Mouse (Mus musculus) CH12.LX (cell line): Measurements from ENCODE around the gene Efna3. TPM values are rescaled to one million over a fixed set of nuclear protein-coding genes. Genes with fewer than 3 reads are reported as not detected.

Experiments
- DNase-seq: peaks from one replicate; pipeline ENCODE4 v3.0.0-alpha.2; 2013; ENCODE audit errors: extremely low read depth
- H3K27ac ChIP-seq: 2 replicates; pipeline ENCODE4 v1.5.1; 2012; ENCODE audit warnings: low read depth, mild to moderate bottlenecking, control low read depth, moderate library complexity; ENCODE audit not compliant: insufficient read depth
- H3K27me3 ChIP-seq: replicated peaks from 2 replicates; pipeline ENCODE3; 2012; ENCODE audit warnings: inconsistent platforms
- H3K36me3 ChIP-seq, 2 experiments: replicated peaks in 1 of 2; 2 replicates each; pipeline versions ENCODE3 to v1.6.1; 2012; ENCODE audit warnings: inconsistent platforms in 1 of 2, low read length in 1 of 2, mild to moderate bottlenecking in 1 of 2, mixed read lengths in 1 of 2, moderate library complexity in 1 of 2; ENCODE audit not compliant: control insufficient read depth in 1 of 2, insufficient read depth in 1 of 2
- H3K4me1 ChIP-seq, 2 experiments: 2 replicates each; pipeline ENCODE4 v1.6.1; 2012; ENCODE audit warnings: inconsistent platforms in 1 of 2, moderate library complexity in 1 of 2; ENCODE audit not compliant: insufficient read depth in 2 of 2, control insufficient read depth in 1 of 2
- H3K4me2 ChIP-seq: 2 replicates; pipeline ENCODE4 v1.6.1; 2012; ENCODE audit warnings: low read depth, mild to moderate bottlenecking, control low read depth; ENCODE audit not compliant: poor library complexity, insufficient read depth, severe bottlenecking
- H3K4me3 ChIP-seq, 3 experiments: fragments of 150-350 bp in 1 of 3; sonication (generic) in 1 of 3; replicated peaks in 1 of 3; 2 replicates each; pipeline versions ENCODE3 to v1.5.1; 2011 to 2012; ENCODE audit warnings: low read depth in 2 of 3, low read length in 2 of 3, mild to moderate bottlenecking in 2 of 3, moderate library complexity in 2 of 3, control low read depth in 1 of 3, improper control_type of control experiment in 1 of 3, inconsistent platforms in 1 of 3, mixed read lengths in 1 of 3; ENCODE audit not compliant: poor library complexity in 1 of 3
- H3K79me2 ChIP-seq: replicated peaks from 2 replicates; pipeline ENCODE4 v1.6.1; 2012; ENCODE audit warnings: mild to moderate bottlenecking, moderate library complexity; ENCODE audit not compliant: control insufficient read depth, poor library complexity, insufficient read depth, severe bottlenecking; ENCODE audit errors: extremely low read depth
- H3K9ac ChIP-seq: 2 replicates; pipeline ENCODE4 v1.6.1; 2012; ENCODE audit warnings: low read depth, mild to moderate bottlenecking, control low read depth, moderate library complexity; ENCODE audit not compliant: insufficient read depth
- H3K9me3 ChIP-seq: replicated peaks from 2 replicates; pipeline ENCODE3; 2012; ENCODE audit warnings: low read length, inconsistent platforms, mixed read lengths
- BHLHE40 ChIP-seq: IDR thresholded peaks from 2 replicates; pipeline ENCODE4 v1.6.1; 2011; ENCODE audit warnings: mild to moderate bottlenecking, low read depth, low read length, improper control_type of control experiment
- CHD2 ChIP-seq: IDR thresholded peaks from 2 replicates; pipeline ENCODE4 v1.6.1; 2011; ENCODE audit warnings: low read length, improper control_type of control experiment
- CTCF ChIP-seq, 2 experiments: IDR thresholded peaks in 1 of 2; conservative IDR thresholded peaks in 1 of 2; 2 replicates each; pipeline ENCODE4 v1.5.1; 2011 to 2012; ENCODE audit warnings: low read depth in 2 of 2, low read length in 2 of 2, improper control_type of control experiment in 1 of 2, inconsistent platforms in 1 of 2, mild to moderate bottlenecking in 1 of 2, moderate library complexity in 1 of 2
- E2F4 ChIP-seq: IDR thresholded peaks from 2 replicates; pipeline ENCODE4 v1.6.1; 2011; ENCODE audit warnings: low read depth, low read length, improper control_type of control experiment; ENCODE audit not compliant: insufficient replicate concordance
- ELF1 ChIP-seq: IDR thresholded peaks from 2 replicates; pipeline ENCODE4 v1.6.1; 2014; ENCODE audit warnings: low read depth, mild to moderate bottlenecking, inconsistent platforms, low read length, improper control_type of control experiment
- ETS1 ChIP-seq: conservative IDR thresholded peaks from 2 replicates; pipeline ENCODE4 v1.6.1; 2012; ENCODE audit warnings: low read depth, mild to moderate bottlenecking, inconsistent platforms, low read length, improper control_type of control experiment, moderate library complexity
- HCFC1 ChIP-seq: IDR thresholded peaks from 2 replicates; pipeline ENCODE4 v1.6.1; 2012; ENCODE audit warnings: low read depth, mild to moderate bottlenecking, inconsistent platforms, low read length, improper control_type of control experiment
- IRF4 ChIP-seq: IDR thresholded peaks from 2 replicates; pipeline ENCODE4 v1.6.1; 2014; ENCODE audit warnings: low read depth, mild to moderate bottlenecking, inconsistent platforms, low read length, improper control_type of control experiment
- JUN ChIP-seq: IDR thresholded peaks from 2 replicates; pipeline ENCODE4 v1.6.1; 2011; ENCODE audit warnings: low read depth, mild to moderate bottlenecking, low read length, improper control_type of control experiment, moderate library complexity; ENCODE audit not compliant: insufficient read depth
- JUND ChIP-seq: conservative IDR thresholded peaks from 2 replicates; pipeline ENCODE4 v1.6.1; 2011; ENCODE audit warnings: low read depth, low read length, improper control_type of control experiment
- KAT2A ChIP-seq: IDR thresholded peaks from 2 replicates; pipeline ENCODE4 v1.6.1; 2012; ENCODE audit warnings: low read length, improper control_type of control experiment, inconsistent platforms; ENCODE audit not compliant: insufficient replicate concordance
- MAZ ChIP-seq: IDR thresholded peaks from 2 replicates; pipeline ENCODE4 v1.6.1; 2012; ENCODE audit warnings: low read depth, mild to moderate bottlenecking, inconsistent platforms, low read length, improper control_type of control experiment, moderate library complexity
- MEF2A ChIP-seq: IDR thresholded peaks from 2 replicates; pipeline ENCODE4 v1.6.1; 2014; ENCODE audit warnings: low read depth, mild to moderate bottlenecking, inconsistent platforms, low read length, improper control_type of control experiment, borderline replicate concordance
- MXI1 ChIP-seq: IDR thresholded peaks from 2 replicates; pipeline ENCODE4 v1.6.1; 2011; ENCODE audit warnings: mild to moderate bottlenecking, low read depth, low read length, improper control_type of control experiment
- NELFE ChIP-seq: IDR thresholded peaks from 2 replicates; pipeline ENCODE4 v1.6.1; 2011; ENCODE audit warnings: low read depth, low read length, improper control_type of control experiment
- PAX5 ChIP-seq: IDR thresholded peaks from 2 replicates; pipeline ENCODE4 v1.6.1; 2012; ENCODE audit warnings: low read length, inconsistent platforms, mixed read lengths
- RAD21 ChIP-seq: IDR thresholded peaks from 2 replicates; pipeline ENCODE4 v1.6.1; 2011; ENCODE audit warnings: low read depth, mild to moderate bottlenecking, low read length, improper control_type of control experiment, moderate library complexity
- SIN3A ChIP-seq: IDR thresholded peaks from 2 replicates; pipeline ENCODE4 v1.6.1; 2012; ENCODE audit warnings: low read length, improper control_type of control experiment, inconsistent platforms
- SMC3 ChIP-seq: IDR thresholded peaks from 2 replicates; pipeline ENCODE4 v1.6.1; 2011; ENCODE audit warnings: low read depth, low read length, improper control_type of control experiment
- USF2 ChIP-seq: conservative IDR thresholded peaks from 2 replicates; pipeline ENCODE4 v1.6.1; 2011; ENCODE audit warnings: low read depth, low read length, improper control_type of control experiment
- ZC3H11A ChIP-seq: IDR thresholded peaks from 2 replicates; pipeline ENCODE4 v1.6.1; 2012; ENCODE audit warnings: low read depth, mild to moderate bottlenecking, inconsistent platforms, low read length, improper control_type of control experiment
- ZMIZ1 ChIP-seq: IDR thresholded peaks from 2 replicates; pipeline ENCODE4 v1.6.1; 2012; ENCODE audit warnings: low read depth, mild to moderate bottlenecking, inconsistent platforms, low read length, improper control_type of control experiment
- ZNF384 ChIP-seq: IDR thresholded peaks from 2 replicates; pipeline ENCODE4 v1.6.1; 2012; ENCODE audit warnings: low read depth, low read length, improper control_type of control experiment, inconsistent platforms
- dilution Hi-C: fragments of 300-500 bp; cut with MboI; formaldehyde crosslinking; loops from 2 replicates; pipeline ENCODE4 v1.14.3; 2020; ENCODE audit warnings: low sequenced_read_pairs; ENCODE audit not compliant: extremely low pct_unique_long_range_greater_than_20kb, extremely low pct_ligation_motif_present
- in situ Hi-C: fragments of 300-500 bp; cut with MboI; formaldehyde crosslinking; loops from 3 replicates; pipeline ENCODE4 v1.14.3; 2019; ENCODE audit warnings: low sequenced_read_pairs, low pct_ligation_motif_present, low pct_unique_long_range_greater_than_20kb, mixed read lengths
- polyA plus RNA-seq: library from polyadenylated mRNA; unstranded; fragments of >175 nt; gene quantifications from 2 replicates; pipeline ENCODE4 v1.2.1, GENCODE M21; 2012; ENCODE audit warnings: low read depth; ENCODE audit not compliant: insufficient read length
- total RNA-seq, 2 experiments: library from RNA; depleted of rRNA; stranded (reverse); fragments of 300-350 nt in 1 of 2; fragments of >200 nt in 1 of 2; gene quantifications; 2 replicates each; pipeline ENCODE4 v1.2.3; 2012 to 2014

Efna3 gene
- total and polyA plus RNA-seq, 3 experiments: 0.09 to 0.13 TPM; not detected in 1

GRCm38 (mm10) chr3:89287286-89287685, 35.5 kb downstream of the Efna3 start:
- dilution Hi-C loops: no loop called here
- Histone ChIP-seq H3K4me2 (no peak overlapping the region), H3K36me3 (no peaks in the 10 kb centered on the region), H3K9ac (no peak overlapping the region), H3K27ac (no peak overlapping the region), H3K9me3 (no peaks in the 10 kb centered on the region), H3K4me3 (no peak overlapping the region), H3K79me2 (no peaks in the 10 kb centered on the region), H3K4me1 (peaks cover 12 to 37% of the 10 kb centered on the region in 2 experiments), H3K27me3 (no peaks in the 10 kb centered on the region)
- no peak for TF ChIP-seq HCFC1
- TF ChIP-seq NELFE: no peak
- no peak for TF ChIP-seq SMC3
- TF ChIP-seq E2F4: no peak
- TF ChIP-seq MAZ: no peak
- no peak for TF ChIP-seq ZMIZ1
- TF ChIP-seq KAT2A: no peak
- no peak for TF ChIP-seq MEF2A
- no peak for TF ChIP-seq CHD2
- TF ChIP-seq MXI1: no peak
- TF ChIP-seq ZNF384: no peak
- TF ChIP-seq USF2: no peak
- no peak for TF ChIP-seq PAX5
- TF ChIP-seq SIN3A: no peak
- TF ChIP-seq CTCF (conservative IDR thresholded peaks at IDR 0.05 in 1 of 2, IDR thresholded peaks at IDR 0.05 in 1 of 2; ENCODE audit: low read depth in 2 of 2, low read length in 2 of 2): no peak
- no peak for TF ChIP-seq BHLHE40
- no peak for TF ChIP-seq JUN
- no peak for TF ChIP-seq ZC3H11A
- TF ChIP-seq JUND: no peak
- no peak for TF ChIP-seq IRF4
- in situ Hi-C loops: no loop called here
- DNase-seq: no peak

DNA sequence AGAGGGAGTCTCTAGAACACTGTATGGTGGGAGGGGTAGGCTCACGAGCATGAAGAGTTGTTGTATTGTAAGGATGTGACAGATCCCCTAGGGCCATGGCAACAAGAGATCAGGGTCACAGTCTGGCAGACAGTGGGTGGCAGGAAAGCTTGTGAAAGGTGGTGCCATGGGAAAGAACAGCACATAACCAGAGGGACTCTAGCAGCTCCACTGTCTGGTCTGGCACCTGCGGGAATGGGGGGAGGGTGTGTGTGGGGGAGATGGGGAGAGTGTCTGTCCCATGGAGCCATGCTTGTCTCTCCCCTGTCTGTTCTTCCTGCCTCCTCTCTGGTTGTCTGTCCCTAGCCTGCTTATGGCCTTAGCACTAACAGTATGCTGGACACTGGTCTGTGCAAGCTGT, 37.2 kb downstream of the Efna3 start:
- in situ Hi-C loops: no loop called here
- dilution Hi-C loops: no loop called here
- no peak for DNase-seq
- Histone ChIP-seq H3K9me3 (no peaks in the 10 kb centered on the region), H3K27me3 (no peaks in the 10 kb centered on the region), H3K4me2 (no peak overlapping the region), H3K9ac (no peak overlapping the region), H3K4me1 (peaks cover 15 to 46% of the 10 kb centered on the region in 2 experiments), H3K27ac (no peak overlapping the region), H3K36me3 (no peaks in the 10 kb centered on the region), H3K79me2 (no peaks in the 10 kb centered on the region), H3K4me3 (no peak overlapping the region)
- no peak for TF ChIP-seq RAD21
- no peak for TF ChIP-seq ELF1
- no peak for TF ChIP-seq CHD2
- TF ChIP-seq ZC3H11A: no peak
- TF ChIP-seq MXI1: no peak
- TF ChIP-seq CTCF (conservative IDR thresholded peaks at IDR 0.05 in 1 of 2, IDR thresholded peaks at IDR 0.05 in 1 of 2; ENCODE audit: low read depth in 2 of 2, low read length in 2 of 2): no peak
- no peak for TF ChIP-seq ETS1
- TF ChIP-seq ZNF384: no peak
